Mouse (Mus musculus): ENCODE results near the gene Gm45902. TPM values are rescaled to one million over a fixed set of nuclear protein-coding genes. Genes with fewer than 3 reads are reported as not detected.

The Gm45902 gene
- polyA plus RNA-seq, 1 experiment from 2014 or later, result 9.4 TPM

Other genes starting within 250 kb of the Gm45902 start
- gene Nmt2, start 228.6 kb downstream of the Gm45902 start, polyA plus RNA-seq (2014; fragmentation: Nextera tagmentation; extraction: Ambion mirVana), result 69.3 and 69.8 TPM in 2 replicates
- 24.9 and 25.6 TPM in 2 replicates for gene Rpp38, start 180.1 kb downstream of the Gm45902 start, polyA plus RNA-seq (2014; fragmentation: Nextera tagmentation; extraction: Ambion mirVana)
- gene Acbd7, start 176.6 kb downstream of the Gm45902 start, polyA plus RNA-seq (2014; fragmentation: Nextera tagmentation; extraction: Ambion mirVana), result 0.66 and 0.68 TPM in 2 replicates
- not detected in 2 replicates for gene Olah, start 115.6 kb downstream of the Gm45902 start, polyA plus RNA-seq (2014; fragmentation: Nextera tagmentation; extraction: Ambion mirVana)
- gene Meig1, start 90.1 kb downstream of the Gm45902 start, polyA plus RNA-seq (2014; fragmentation: Nextera tagmentation; extraction: Ambion mirVana), result 0.61 TPM in 1 of 2 replicates, not detected in the other
- gene Dclre1c, start 88.7 kb downstream of the Gm45902 start, polyA plus RNA-seq (2014; fragmentation: Nextera tagmentation; extraction: Ambion mirVana), result 8.1 TPM in 2 replicates
- 47.4 and 52.2 TPM in 2 replicates for gene Suv39h2, start 37.8 kb downstream of the Gm45902 start, polyA plus RNA-seq (2014; fragmentation: Nextera tagmentation; extraction: Ambion mirVana)
- 122 TPM in 2 replicates for gene Hspa14, start within 50 bp of the Gm45902 start, polyA plus RNA-seq (2014; fragmentation: Nextera tagmentation; extraction: Ambion mirVana)
- 0.37 TPM in 1 of 2 replicates, not detected in the other for gene Cdnf, start 240 bp upstream of the Gm45902 start, polyA plus RNA-seq (2014; fragmentation: Nextera tagmentation; extraction: Ambion mirVana)
- gene Fam107b, start 57.7 kb upstream of the Gm45902 start, polyA plus RNA-seq (2014; fragmentation: Nextera tagmentation; extraction: Ambion mirVana), result 60.4 and 65.7 TPM in 2 replicates